Mouse (Mus musculus): Measurements from ENCODE around the gene S100a16. TPM values are rescaled to one million over a fixed set of nuclear protein-coding genes. Genes with fewer than 3 reads are reported as not detected.

The S100a16 gene
- polyA plus RNA-seq, 1 experiment from 2014 or later: 321 TPM

GRCm38 (mm10) chr3:90508287-90508949 lies 28.6 kb upstream of the S100a16 start:
- H3K27ac ChIP-seq (replicated peaks): peak overlapping the region; percentile 94
- no peak for ATAC-seq (ENCODE audit: insufficient number of reproducible peaks, low FRiP score, low TSS enrichment, low read depth)
- WGBS: 1% methylated on average over 20 of the region's 20 CpGs

GRCm38 (mm10) chr3:90508950-90509746 lies 27.9 kb upstream of the S100a16 start, which contains the start of gene Chtop:
Gene Chtop, minus strand, starts transcription at chr3:90509498.
- H3K4me2 ChIP-seq (replicated peaks): peak within 1 kb of the TSS; percentile 59
- H3K27me3 ChIP-seq: no peaks in the 10 kb centered on the region
- H3K9ac ChIP-seq: peak within 1 kb of the TSS; percentile 95
- ATAC-seq (ENCODE audit: insufficient number of reproducible peaks, low FRiP score, low TSS enrichment, low read depth): peak; percentile 92
- whole genome bisulfite sequencing: under 1% methylated on average over 65 of the region's 66 CpGs
- no peaks in the 10 kb centered on the region for H3K9me3 ChIP-seq (replicated peaks)
- H3K27ac ChIP-seq (replicated peaks): peak within 1 kb of the TSS; percentile 94
- peak within 1 kb of the TSS; percentile 98 for H3K4me3 ChIP-seq (replicated peaks)
- peaks cover 30% of the 10 kb centered on the region for H3K36me3 ChIP-seq
- H3K4me1 ChIP-seq: peaks cover 20% of the 10 kb centered on the region

More at GRCm38 (mm10) chr3:90508287-90508949, 28.6 kb upstream of the S100a16 start:
- H3K9me3 ChIP-seq (replicated peaks): no peaks in the 10 kb centered on the region
- H3K4me1 ChIP-seq: peaks cover 13% of the 10 kb centered on the region
- H3K27me3 ChIP-seq: no peaks in the 10 kb centered on the region
- peak overlapping the region; percentile 59 for H3K4me2 ChIP-seq (replicated peaks)
- H3K9ac ChIP-seq: peak overlapping the region; percentile 95
- peak overlapping the region; percentile 98 for H3K4me3 ChIP-seq (replicated peaks)
- peaks cover 36% of the 10 kb centered on the region for H3K36me3 ChIP-seq

GRCm38 (mm10) chr3:90509747-90510123 lies 27.3 kb upstream of the S100a16 start:
- Histone ChIP-seq H3K27ac (replicated peaks) (peak overlapping the region; percentile 94), H3K4me1 (peaks cover 26% of the 10 kb centered on the region), H3K36me3 (peaks cover 25% of the 10 kb centered on the region), H3K9ac (no peak overlapping the region), H3K4me3 (replicated peaks) (peak overlapping the region; percentile 98), H3K4me2 (replicated peaks) (peak overlapping the region; percentile 49), H3K9me3 (replicated peaks) (no peaks in the 10 kb centered on the region), H3K27me3 (no peaks in the 10 kb centered on the region)
- WGBS: 27% methylated on average over 2 of the region's 2 CpGs
- ATAC-seq (ENCODE audit: insufficient number of reproducible peaks, low FRiP score, low TSS enrichment, low read depth): no peak

GRCm38 (mm10) chr3:90512276-90512675 lies 24.8 kb upstream of the S100a16 start:
- Histone ChIP-seq H3K9ac (no peak overlapping the region), H3K27me3 (no peaks in the 10 kb centered on the region), H3K27ac (replicated peaks) (no peak overlapping the region), H3K4me1 (peaks cover 35% of the 10 kb centered on the region), H3K36me3 (peaks cover 6% of the 10 kb centered on the region; the same call in 1 of the 2 replicates), H3K4me3 (replicated peaks) (no peak overlapping the region), H3K9me3 (replicated peaks) (no peaks in the 10 kb centered on the region), H3K4me2 (replicated peaks) (no peak overlapping the region)
- ATAC-seq (ENCODE audit: insufficient number of reproducible peaks, low FRiP score, low TSS enrichment, low read depth): no peak
- WGBS: 84% methylated on average over 5 of the region's 5 CpGs

GRCm38 (mm10) chr3:90512948-90513642 lies 24.0 kb upstream of the S100a16 start:
- ATAC-seq (ENCODE audit: insufficient number of reproducible peaks, low FRiP score, low TSS enrichment, low read depth): no peak
- Histone ChIP-seq H3K4me2 (replicated peaks) (peak overlapping the region; percentile 88; the same call in 1 of the 2 replicates), H3K4me1 (peaks cover 27% of the 10 kb centered on the region), H3K27me3 (no peaks in the 10 kb centered on the region), H3K4me3 (replicated peaks) (peak overlapping the region; percentile 48; the same call in 1 of the 2 replicates), H3K9me3 (replicated peaks) (no peaks in the 10 kb centered on the region), H3K36me3 (no peaks in the 10 kb centered on the region), H3K9ac (no peak overlapping the region), H3K27ac (replicated peaks) (no peak overlapping the region)
- WGBS: 72% methylated on average over 9 of the region's 9 CpGs

- Histone ChIP-seq H3K27me3 (no peaks in the 10 kb centered on the region), H3K4me1 (peaks cover 24% of the 10 kb centered on the region), H3K36me3 (no peaks in the 10 kb centered on the region), H3K4me2 (replicated peaks) (peak within 1 kb of the TSS; percentile 88), H3K4me3 (replicated peaks) (peak within 1 kb of the TSS; percentile 48), H3K9me3 (replicated peaks) (no peaks in the 10 kb centered on the region), H3K27ac (replicated peaks) (peak within 1 kb of the TSS; percentile 71), H3K9ac (peak within 1 kb of the TSS; percentile 21)
- peak; percentile 49 for ATAC-seq (ENCODE audit: insufficient number of reproducible peaks, low FRiP score, low TSS enrichment, low read depth)
- WGBS: 5% methylated on average over 25 of the region's 25 CpGs
Observed at GRCm38 (mm10) chr3:90513796-90514590, 23.1 kb upstream of the S100a16 start, which contains the start of the genes S100a1 and S100a13. Gene S100a1, minus strand, starts transcription at chr3:90514392. Gene S100a13, plus strand, starts transcription at chr3:90514435.

GRCm38 (mm10) chr3:90514691-90515090 lies 22.4 kb upstream of the S100a16 start:
- Histone ChIP-seq H3K4me1 (peaks cover 24% of the 10 kb centered on the region), H3K27me3 (no peaks in the 10 kb centered on the region), H3K9me3 (replicated peaks) (no peaks in the 10 kb centered on the region), H3K27ac (replicated peaks) (peak overlapping the region; percentile 71), H3K36me3 (no peaks in the 10 kb centered on the region), H3K4me2 (replicated peaks) (peak overlapping the region; percentile 88), H3K9ac (peak overlapping the region; percentile 21), H3K4me3 (replicated peaks) (peak overlapping the region; percentile 48)
- ATAC-seq (ENCODE audit: insufficient number of reproducible peaks, low FRiP score, low TSS enrichment, low read depth): peak; percentile 82
- under 1% methylated on average over 10 of the region's 10 CpGs for WGBS

- Histone ChIP-seq H3K27ac (replicated peaks) (no peak overlapping the region), H3K4me3 (replicated peaks) (peak overlapping the region; percentile 48), H3K9ac (peak overlapping the region; percentile 21), H3K9me3 (replicated peaks) (no peaks in the 10 kb centered on the region), H3K36me3 (no peaks in the 10 kb centered on the region), H3K4me1 (peaks cover 24% of the 10 kb centered on the region), H3K27me3 (no peaks in the 10 kb centered on the region), H3K4me2 (replicated peaks) (peak overlapping the region; percentile 88)
- no peak for ATAC-seq (ENCODE audit: insufficient number of reproducible peaks, low FRiP score, low TSS enrichment, low read depth)
- WGBS: 56% methylated on average over 1 of the region's 1 CpGs
Observed at GRCm38 (mm10) chr3:90515242-90515641, 21.8 kb upstream of the S100a16 start.

GRCm38 (mm10) chr3:90515789-90516188 lies 21.3 kb upstream of the S100a16 start:
- ATAC-seq (ENCODE audit: insufficient number of reproducible peaks, low FRiP score, low TSS enrichment, low read depth): no peak
- Histone ChIP-seq H3K4me2 (replicated peaks) (peak overlapping the region; percentile 88; the same call in 1 of the 2 replicates), H3K36me3 (no peaks in the 10 kb centered on the region), H3K27me3 (no peaks in the 10 kb centered on the region), H3K27ac (replicated peaks) (no peak overlapping the region), H3K9ac (no peak overlapping the region), H3K4me3 (replicated peaks) (no peak overlapping the region), H3K4me1 (peaks cover 24% of the 10 kb centered on the region), H3K9me3 (replicated peaks) (no peaks in the 10 kb centered on the region)
- 92% methylated on average over 4 of the region's 4 CpGs for WGBS

- no peak for ATAC-seq (ENCODE audit: insufficient number of reproducible peaks, low FRiP score, low TSS enrichment, low read depth)
Observed at GRCm38 (mm10) chr3:90517711-90518110, 19.3 kb upstream of the S100a16 start.

More at GRCm38 (mm10) chr3:90517711-90518110, 19.3 kb upstream of the S100a16 start:
- Histone ChIP-seq H3K4me1 (peaks cover 24% of the 10 kb centered on the region), H3K36me3 (no peaks in the 10 kb centered on the region), H3K9ac (no peak overlapping the region), H3K4me2 (replicated peaks) (no peak overlapping the region), H3K27me3 (no peaks in the 10 kb centered on the region), H3K9me3 (replicated peaks) (no peaks in the 10 kb centered on the region), H3K4me3 (replicated peaks) (no peak overlapping the region), H3K27ac (replicated peaks) (no peak overlapping the region)
- WGBS: 78% methylated on average over 4 of the region's 4 CpGs

Measured in embryonic facial prominence, embryonic 15.5 days (tissue).